Mouse (Mus musculus): ENCODE data around the gene Shbg.
"Not testable (repeated sequence)": the region's sequence is repeated elsewhere in the genome, so short reads cannot be mapped to it uniquely, and the experiment has no call there.

Shbg gene

DNA sequence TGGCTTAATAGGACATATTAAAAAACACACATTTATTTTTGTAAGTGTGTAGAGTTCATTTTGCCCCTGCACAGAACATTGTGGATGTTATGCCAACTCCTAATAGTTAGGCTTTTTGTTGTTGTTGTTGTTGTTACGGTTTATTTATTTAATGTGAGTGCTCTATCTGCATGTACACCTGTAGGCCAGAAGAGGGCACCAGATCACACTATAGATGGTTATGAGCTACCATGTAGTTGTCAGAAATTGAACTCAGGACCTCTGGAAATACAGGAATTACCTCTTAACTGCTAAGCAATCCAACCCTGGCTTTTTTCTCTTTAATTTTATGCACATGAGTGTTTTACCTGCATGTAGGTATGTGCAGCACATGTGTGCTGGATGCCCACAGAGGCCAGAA lies 12.1 kb upstream of the Shbg start:
- peak; percentile 68 for DNase-seq (ENCODE audit: low read depth)

DNA sequence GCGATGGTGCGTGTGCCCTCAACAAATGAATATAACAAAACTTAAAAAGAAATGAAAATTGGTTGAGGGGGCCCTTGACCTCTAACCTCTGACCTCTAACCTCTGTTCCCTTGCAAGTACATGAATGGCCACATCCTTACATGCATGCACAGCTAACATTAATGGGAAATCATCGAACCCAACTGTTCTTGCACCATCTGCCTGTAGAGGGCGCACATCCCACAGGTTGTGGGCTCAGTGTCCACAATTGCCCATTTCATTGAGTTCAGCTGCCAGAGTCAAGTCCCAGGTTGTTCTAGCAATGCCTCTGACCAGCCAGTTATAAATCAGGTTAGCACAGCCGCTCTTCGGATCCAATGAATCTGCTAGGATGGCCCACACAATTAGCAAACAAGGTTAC lies 10.6 kb upstream of the Shbg start:
- peak; percentile 94 for DNase-seq (ENCODE audit: low read depth)

DNA sequence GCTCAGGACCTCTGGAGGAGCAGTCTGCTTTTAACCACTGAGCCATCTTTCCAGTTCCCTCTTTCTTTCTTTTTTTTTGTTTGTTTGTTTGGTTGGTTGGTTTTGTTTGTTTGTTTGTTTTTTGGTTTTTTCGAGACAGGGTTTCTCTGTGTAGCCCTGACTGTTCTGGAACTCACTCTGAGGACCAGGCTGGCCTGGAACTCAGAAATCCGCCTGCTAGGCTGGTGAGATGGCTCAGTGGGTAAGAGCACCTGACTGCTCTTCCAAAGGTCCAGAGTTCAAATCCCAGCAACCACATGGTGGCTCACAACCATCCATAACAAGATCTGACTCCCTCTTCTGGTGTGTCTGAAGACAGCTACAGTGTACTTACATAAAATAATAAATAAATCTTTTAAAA lies 6.6 kb upstream of the Shbg start:
- not testable (repeated sequence) for DNase-seq (ENCODE audit: low read depth)

DNA sequence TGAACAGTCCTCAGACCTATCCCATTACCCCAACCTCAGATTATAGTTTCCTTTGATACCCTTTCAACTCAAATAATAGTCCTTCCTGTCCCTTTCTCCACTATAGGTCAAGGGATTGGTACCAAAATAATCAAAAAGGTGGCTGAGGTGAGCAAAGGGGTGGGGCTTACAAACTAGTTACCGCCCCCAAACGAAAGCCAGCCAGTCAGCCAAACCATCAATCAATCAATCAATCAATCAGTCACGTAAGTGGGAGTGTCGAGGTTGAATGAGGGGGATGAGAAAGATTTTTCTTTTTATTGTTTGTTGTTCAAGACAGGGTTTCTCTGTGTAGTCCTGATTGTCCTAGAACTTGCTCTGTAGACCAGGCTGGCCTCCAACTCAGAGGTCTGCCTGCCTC lies 5.3 kb upstream of the Shbg start:
- DNase-seq (ENCODE audit: low read depth), result no peak

DNA sequence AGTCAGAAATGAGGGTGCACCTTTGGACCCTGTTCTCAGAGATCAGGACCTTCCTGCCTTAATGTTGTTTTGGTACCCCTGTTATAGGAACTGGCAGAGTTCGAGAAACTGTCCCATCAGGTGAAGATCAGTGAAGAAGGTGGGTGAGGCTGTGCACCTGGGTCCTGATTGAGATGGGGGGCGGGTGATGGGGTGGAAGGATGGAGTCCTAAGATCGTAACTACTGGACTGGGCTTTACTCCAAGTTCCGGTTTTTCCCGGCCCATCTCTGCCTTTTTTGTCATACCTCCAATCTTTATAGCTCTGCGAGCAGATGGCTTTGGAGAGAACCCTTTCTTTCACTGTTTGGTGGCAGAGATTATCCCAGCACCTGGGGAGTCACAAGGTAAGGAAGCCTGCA lies 4.7 kb upstream of the Shbg start:
- peak; percentile 38 for DNase-seq (ENCODE audit: low read depth)

DNA sequence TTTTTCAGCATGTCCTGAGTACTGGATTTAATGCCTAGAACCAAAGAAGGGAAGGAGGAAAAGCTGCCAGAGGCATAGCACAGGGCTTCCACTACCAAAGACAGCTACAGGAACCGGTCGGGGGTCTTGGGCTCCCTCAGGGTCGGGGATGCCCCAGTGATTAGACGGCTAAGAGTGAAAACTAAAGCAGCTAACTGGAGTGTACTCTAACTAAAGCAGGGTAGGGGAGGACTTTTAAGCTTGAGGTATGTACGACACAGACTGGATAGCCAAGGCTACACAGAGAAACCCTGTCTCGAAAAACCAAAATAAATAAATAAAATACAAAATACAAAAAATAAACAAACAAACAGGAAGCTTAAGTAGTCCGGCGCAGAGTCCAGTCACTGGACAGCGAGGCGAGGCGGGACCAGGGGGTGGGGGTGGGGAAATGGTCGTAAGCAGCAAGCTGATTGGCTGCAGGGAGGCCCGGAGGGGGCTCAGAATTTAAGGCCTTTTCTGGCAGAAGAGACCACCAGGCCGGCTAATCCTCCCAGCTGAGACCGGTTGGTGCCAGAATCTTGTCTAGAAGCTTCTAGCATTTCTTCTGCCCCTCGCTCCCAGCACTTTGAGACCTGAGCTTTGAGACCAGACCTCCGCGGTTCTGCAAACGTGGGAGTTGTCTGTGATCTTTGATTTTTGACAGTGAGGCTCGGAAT lies 4.0 kb upstream of the Shbg start, which contains the start of gene Sat2:
Gene Sat2 (plus strand): TSS at position 454 of the 698 bp plus-strand sequence.
- DNase-seq (ENCODE audit: low read depth), result peak; percentile 88

DNA sequence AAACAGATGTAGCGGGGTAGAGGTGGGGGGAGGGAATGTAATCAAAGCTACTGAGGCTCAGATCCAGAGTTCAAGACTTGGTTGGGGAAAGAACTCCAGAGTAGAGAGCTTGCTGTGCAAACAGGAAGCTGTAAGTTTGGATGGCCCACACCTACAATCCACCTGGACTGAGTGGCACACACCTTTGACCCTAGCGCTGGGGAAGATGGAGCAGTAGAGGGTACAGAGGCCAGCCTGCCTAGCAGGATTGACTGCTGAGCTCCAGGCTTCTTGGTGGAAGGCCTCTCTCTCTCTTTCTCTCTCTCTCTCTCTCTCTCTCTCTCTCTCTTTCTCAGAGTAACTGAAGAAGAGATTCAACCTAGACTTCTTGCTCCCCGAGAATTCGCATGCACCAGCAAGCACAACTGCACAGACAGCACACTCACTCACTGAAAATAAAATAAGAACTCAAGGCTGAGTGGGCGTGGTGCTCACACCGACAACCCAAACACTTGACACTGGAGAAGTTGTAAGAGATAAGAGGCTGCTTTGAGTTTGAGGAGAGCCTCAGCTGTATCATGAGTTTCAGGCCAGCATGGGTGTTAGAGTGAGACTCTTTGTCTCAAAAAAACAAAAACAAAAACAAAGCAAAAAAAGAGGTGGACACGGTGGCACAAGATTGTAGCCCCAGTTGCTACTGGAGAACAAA lies 2.8 kb upstream of the Shbg start:
- no peak for DNase-seq (ENCODE audit: low read depth)

DNA sequence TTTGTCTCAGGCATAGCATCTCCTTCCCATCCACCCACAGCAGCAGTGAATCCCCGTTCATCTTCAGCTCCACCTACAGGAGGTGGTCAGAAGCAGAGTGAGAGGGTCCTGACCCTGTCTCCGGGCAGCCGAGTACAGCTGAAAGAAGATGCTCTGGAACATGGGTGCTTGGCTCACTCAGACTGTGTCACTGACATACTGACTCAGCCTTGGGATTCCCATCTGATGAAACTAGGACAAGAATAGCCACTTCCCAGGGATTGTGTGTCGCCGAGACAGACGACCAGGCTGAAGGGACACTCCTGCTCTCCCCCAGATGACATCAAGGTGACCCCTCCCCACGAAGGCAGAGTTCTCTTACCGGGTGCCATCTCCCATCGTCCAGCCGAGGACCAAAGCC lies 924 bp downstream of the Shbg start:
- no peak for DNase-seq (ENCODE audit: low read depth)

DNA sequence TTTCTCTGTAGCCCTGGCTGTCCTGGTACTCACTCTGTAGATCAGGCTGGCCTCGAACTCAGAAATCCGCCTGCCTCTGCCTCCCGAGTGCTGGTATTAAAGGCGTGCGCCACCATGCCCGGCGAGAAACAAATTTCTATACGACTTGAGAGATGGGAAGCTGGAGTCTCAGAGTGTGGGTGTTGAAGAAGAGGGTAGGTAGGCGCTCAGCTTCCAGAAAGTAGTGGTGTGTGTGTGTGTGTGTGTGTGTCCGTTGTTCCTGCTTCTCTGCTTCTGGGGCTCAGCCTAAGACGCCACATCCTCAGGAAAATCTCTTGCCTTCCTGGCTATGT lies 3.5 kb downstream of the Shbg start:
- DNase-seq (ENCODE audit: low read depth), result not testable (repeated sequence)

DNA sequence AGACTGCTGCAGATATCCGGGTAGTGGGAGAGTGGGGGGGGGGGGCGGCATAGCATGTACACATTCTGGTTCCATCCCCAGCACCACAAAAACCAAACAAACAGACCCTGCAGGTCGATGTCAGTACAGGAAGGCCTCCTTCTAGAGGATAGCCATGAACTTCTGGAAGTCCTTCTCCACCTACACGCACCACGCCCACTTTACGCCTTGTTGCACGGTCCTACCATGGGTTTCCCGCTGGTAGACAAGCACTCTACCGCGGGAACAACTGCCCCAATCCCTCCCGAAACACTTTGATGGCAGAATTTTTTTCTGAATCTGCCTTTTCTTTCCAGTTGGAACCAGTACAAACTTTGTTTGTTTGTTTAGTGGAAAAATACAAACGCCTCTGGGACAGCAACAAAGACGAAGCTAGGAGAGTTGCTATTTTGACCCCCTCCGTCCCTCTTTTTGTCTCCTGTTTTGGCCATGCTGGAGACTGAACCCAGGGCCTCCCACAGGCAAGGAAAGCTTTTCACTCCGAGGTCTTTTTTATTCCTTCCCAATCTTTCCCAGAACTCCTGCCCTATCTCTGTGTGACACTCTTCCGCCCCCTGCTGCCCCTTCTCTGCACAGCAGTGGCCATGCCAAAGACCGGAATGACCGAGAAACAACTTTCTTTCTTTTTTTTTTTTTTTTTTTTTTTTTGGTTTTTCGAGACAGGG lies 4.0 kb downstream of the Shbg start:
- DNase-seq (ENCODE audit: low read depth), result peak; percentile 95

DNA sequence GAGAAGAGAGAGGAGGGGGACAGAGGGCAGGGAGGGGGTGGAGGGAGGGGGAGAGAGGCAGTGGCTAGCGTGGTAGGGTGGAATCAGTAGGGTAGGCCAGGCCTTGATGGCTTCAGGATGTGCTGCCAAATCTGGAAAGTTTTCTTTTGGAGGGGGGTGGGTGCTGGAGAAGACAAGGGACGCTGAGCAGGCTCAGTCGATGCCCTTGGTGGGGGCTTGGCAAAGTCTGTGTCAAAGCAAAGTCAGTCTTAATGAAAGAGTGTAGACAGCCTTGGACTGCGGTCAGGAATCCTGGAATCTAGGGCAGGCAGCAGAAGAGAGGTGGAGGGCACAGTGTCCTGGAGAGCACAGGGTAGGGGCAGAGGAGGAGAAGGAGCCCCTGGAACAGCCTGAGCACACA lies 6.8 kb downstream of the Shbg start:
- no peak for DNase-seq (ENCODE audit: low read depth)

DNA sequence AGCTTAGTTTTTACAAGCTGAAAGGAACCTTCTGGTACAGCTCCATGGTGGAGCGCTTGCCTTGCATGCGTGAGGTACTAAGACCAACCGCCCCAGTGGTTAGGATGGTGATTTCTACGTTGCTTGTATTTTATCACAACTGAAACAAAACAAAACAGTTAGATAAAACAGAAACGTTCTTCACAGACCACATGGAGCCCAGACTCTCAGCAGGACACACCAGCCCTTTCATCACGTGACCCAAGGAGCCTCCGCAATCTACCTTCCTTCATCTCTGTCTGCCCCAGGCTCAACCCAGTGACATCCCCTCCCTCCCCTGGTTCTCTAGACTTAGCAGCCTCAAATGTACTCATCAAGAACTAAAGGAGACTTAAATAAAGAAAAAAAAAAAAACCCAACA lies 8.3 kb downstream of the Shbg start:
- DNase-seq (ENCODE audit: low read depth), result no peak

DNA sequence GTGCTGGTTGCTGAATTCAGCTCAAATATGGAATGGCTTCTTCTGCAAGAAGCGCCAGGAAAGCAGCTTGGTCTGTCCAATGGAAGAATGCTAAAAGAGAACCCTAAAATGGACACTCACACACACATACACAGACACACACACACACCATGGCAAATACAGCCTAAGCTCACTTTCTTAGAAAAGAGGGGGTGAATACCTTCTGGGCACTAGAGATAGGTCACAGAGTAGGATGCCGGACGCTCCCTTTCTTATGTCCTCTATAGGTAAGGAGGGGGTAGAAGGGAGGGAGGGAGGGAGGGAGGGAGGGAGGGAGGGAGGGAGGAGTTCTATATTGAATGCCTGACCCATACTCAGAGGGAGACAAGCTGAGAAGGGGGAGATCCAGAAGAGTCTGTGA lies 9.2 kb downstream of the Shbg start:
- DNase-seq (ENCODE audit: low read depth), result no peak

DNA sequence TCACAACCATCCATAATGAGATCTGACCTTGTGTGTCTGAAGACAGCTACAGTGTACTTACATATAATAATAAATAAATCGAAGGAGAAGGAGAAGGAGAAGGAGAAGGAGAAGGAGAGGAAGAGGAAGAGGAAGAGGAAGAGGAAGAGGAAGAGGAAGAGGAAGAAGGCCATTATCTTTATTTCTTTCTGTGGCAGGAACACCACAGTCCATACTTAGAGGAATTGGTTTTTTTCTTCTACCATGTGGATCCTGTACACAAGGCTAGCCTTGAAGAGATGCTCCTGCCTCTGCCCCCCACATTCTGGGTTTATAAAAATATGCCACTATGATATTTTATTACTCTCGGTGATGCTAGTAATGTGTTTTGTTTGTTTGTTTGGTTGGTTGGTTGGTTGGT lies 10.9 kb downstream of the Shbg start:
- DNase-seq (ENCODE audit: low read depth), result no peak

DNA sequence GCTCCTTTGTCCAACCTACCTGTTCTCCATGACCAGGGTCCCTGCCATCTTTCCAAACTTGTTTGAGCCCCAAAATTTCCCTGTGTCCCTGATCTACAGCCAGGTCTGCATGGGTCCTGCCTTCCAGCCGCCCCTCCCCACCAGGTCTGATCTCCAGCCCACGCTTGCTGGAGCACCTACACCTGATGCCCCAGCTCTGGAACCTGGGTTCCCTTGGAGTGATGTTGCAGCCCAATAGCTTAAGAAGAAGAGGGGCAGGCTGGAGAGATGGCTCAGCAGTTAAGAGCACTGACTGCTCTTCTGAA lies 11.3 kb downstream of the Shbg start:
- no peak for DNase-seq (ENCODE audit: low read depth)

DNA sequence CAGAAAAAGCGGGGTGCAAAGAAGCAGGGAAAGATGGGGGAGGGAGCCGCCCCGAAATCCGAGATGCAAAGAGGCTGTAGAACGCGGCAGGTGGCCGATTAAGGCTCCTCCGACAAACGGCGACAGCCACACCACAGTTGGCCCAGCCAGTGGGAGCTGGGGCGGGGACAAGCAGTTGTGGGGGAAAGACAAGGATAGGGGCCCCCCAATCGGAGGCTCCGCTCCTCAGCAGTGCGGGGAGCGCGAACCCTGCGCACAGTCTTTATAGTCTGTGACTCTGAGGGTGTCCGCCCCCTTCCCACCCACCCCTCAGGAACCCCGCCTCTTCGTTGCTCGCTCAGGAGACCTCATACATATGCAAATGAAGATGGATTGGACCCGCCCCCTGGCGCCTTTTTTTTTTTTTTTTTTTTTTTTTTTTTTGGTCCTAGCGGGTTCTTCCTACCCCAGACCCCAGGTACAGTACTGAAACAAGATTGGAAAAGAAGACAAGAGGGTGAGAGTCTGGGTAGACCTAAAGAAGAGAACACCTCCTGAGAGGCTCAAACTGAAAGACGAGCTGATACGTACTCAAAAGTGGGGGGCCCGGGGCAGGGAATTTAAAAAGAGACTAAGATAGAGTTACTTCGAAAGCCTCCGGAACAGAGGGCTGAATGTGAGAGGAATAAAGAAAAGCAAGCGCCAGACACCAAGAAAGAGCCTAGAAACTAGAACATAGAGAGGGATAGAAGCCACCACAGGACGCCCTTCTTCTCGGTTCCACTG lies 11.8 kb downstream of the Shbg start, which contains the start of gene Atp1b2:
Gene Atp1b2 (minus strand): TSS at position 217 of the 765 bp plus-strand sequence.
- peak; percentile 54 for DNase-seq (ENCODE audit: low read depth)

DNA sequence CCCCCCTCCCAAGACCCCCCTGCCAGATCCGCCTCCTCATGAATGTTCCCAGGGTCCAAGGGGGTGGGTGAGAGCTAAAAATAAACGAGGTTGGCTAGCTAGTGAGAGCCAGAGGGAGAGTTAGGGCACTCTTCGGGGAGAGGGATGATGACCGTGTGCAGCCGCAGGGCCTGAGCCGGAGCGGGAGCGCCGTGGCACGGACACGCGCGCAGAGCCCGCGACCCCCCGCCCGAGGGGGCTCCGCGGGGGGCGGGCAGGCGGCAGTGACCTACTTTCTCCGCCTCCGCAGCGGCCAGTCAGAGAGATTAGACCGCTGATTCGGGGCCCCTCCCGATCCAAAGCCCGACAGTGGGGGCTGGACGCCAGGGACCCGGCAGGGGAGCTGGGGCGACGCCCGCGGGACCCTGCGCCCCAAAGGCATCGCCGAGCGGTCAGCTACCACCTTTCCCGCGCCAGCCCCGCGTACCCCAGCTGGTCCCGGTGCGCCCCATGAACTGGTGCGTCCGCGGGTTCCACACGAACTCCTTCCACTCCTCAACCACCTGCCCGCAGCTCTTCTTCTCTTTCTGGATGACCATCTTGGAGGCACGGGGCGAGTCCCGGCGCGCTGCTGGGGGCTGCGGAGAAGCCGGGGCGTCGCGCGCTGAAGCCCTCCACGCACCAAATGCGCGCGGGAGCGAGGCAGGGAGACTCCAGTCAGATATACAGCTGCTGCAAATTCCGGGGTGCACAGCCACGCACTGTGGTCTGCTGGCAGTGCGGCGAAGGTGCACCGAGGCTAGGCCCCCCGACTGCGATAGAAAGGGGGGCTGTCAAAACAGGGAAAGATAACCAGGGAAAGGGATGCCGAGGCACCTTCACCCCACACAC lies 12.7 kb downstream of the Shbg start:
- no peak for DNase-seq (ENCODE audit: low read depth)

DNA sequence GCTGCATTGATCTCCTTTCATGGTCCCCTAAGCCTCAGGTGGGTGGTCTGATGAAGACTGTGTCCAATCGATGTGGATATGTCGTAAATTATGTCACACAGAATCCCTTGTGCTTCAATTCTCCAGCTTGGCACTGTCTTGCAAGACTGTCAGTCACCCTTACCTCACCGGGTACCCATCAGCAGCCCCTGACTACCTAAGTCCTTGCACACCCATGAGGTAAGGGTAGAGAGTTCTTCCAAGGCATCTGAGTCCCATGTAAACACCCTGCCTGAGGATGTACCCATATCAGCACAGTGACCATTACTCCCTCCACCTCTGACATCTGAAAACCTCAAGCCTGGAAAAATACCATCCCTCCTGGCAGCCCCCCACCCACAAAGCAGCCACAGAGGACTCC lies 13.4 kb downstream of the Shbg start:
- DNase-seq (ENCODE audit: low read depth), result no peak

DNA sequence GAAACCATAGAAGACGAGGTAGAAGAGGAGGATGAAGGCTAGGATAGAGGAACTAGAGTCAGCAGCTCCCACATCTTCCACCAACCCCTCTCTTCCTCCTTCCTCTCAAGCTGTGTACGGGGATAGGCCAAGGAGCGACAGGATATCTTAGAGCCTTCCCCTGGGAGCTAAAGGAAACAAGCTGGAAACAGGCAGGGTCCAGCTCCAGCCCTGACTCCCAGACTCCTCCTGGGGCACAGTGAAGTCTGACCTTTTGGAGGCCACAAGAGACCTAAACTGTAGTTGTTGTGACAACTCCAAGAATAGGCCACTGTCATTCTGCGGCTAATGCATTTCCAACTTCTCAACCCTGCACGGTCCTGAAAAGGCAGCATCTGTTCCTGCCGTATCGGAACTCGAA lies 14.2 kb downstream of the Shbg start:
- DNase-seq (ENCODE audit: low read depth), result no peak

DNA sequence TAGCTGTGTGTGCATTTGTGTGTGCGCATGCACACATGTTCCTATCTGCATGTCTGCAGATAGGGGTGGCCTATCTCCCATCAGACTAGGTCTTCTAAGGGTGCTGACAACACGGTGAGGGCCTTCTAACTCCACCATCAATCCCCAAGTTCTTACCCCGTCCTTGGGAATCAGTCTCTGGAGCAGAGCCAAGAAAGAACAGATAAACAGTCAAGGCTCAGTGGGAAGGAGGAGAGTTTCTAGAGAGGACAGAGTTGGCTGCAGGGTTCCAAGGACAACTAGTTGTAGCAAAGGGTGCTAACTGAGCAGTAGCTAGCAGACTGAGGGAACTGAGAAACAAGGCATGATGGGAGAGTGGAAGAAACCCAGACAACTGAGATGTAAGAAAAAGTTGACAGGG lies 15.9 kb downstream of the Shbg start:
- no peak for DNase-seq (ENCODE audit: low read depth)

DNA sequence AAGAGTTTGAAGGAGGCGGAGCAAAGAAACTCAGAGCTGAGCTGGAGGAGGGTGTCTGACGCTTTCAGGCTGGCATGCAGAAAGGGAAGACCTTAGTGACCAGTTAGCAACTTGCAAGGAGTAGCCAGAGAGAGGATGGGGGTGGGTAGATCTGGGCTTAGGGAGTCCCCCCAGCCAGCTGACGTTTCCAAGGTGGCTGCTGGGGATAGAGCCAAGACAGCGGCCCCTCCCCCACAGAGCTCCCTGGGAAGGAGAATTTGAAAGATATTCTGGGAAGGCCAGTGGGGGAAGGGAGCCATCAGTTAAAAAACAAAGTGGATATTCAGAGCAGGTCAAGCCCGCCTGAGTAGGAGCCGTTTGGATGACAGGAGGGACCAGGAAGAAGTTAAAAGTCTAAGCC lies 17.6 kb downstream of the Shbg start:
- DNase-seq (ENCODE audit: low read depth), result peak; percentile 84

DNA sequence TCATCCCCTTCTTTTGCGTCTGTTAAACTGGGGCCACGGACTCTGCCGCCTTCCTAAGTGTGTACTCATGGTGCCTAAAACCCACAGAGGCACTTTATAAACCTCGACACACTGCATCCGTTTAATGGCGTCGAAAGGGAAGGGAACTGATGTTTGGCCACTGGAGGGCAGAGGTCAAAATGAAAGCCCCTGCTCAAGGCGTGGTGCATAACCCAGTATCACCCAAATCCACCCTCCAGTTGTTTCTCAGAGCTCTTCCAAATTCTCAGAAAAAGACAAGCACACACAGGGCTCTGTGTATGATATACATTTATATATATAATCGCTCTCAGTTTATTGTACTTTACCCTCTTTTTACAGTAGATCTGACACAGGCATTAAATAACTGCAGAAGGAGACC lies 18.3 kb downstream of the Shbg start:
- no peak for DNase-seq (ENCODE audit: low read depth)
